ENCODE assay signal across 11 mouse cellular contexts in genomic region chr12:113157521-113157920, GRCm38 (mm10). TPM values are rescaled to one million over a fixed set of nuclear protein-coding genes. Genes with fewer than 3 reads are reported as not detected.
DNase-seq lines count a peak whose midpoint lies in the region; ATAC-seq and TF ChIP-seq lines count a peak whose summit lies in the region.
"Had no signal": no experiment of that assay in that cellular context is flagged by ENCODE, and none has a peak within 500 bp of the region (broad histone marks: within the 10 kb centered on the region; RNA-seq: fewer than 3 reads in every experiment).

No protein-coding gene starts in this region.

- H3K36me3 ChIP-seq in midbrain, embryonic 11.5 days (ENCODE audit: control insufficient read depth, insufficient read depth, low read length), result peaks cover under 1% of the 10 kb centered on the region; the same call in 1 of the 2 replicates
- H3K36me3 ChIP-seq in midbrain, embryonic 14.5 days (ENCODE audit: control insufficient read depth, insufficient read depth, low read length), result 0 out of 2 replicates have a peak, but pooled peaks cover 3% of the 10 kb centered on the region
- no peaks in the 10 kb centered on the region for H3K36me3 ChIP-seq in intestine, embryonic 16.5 days (ENCODE audit: control insufficient read depth, insufficient read depth, low read length)
- H3K36me3 ChIP-seq in neural tube, embryonic 12.5 days, result peaks cover 16% of the 10 kb centered on the region; the same call in 1 of the 2 replicates

- no peak overlapping the region for H3K4me3 ChIP-seq in midbrain, embryonic 11.5 days (ENCODE audit: low read depth, low read length)
- no peak overlapping the region for H3K4me3 ChIP-seq in midbrain, embryonic 14.5 days (replicated peaks; ENCODE audit: low read depth, low read length)
- peak overlapping the region; percentile 76; the same call in 1 of the 2 replicates for H3K4me3 ChIP-seq in intestine, embryonic 16.5 days (ENCODE audit: low read length)
- no peak overlapping the region for H3K4me3 ChIP-seq in neural tube, embryonic 12.5 days
- no peak overlapping the region for H3K4me3 ChIP-seq in left cerebral cortex, adult 2 months

- DNase-seq in heart, adult 11 months, result peak; percentile 91
- no peak for DNase-seq in heart, postnatal 4 days
- no peak for DNase-seq in midbrain, embryonic 11.5 days (ENCODE audit: low spot score, missing footprints)
- no peak for DNase-seq in midbrain, embryonic 14.5 days
- no peak for DNase-seq in adrenal gland, postnatal 10 days
- no peak for DNase-seq in left cerebral cortex, adult 2 months (ENCODE audit: extremely low spot score in 1 of 2, low spot score in 2 of 2)
- DNase-seq: cerebellum, adult 8-10 months; kidney, adult 8-10 months had no signal

- peak overlapping the region; percentile 71; the same call in 1 of the 2 replicates for H3K9ac ChIP-seq in midbrain, embryonic 11.5 days (ENCODE audit: low read length)
- no peak overlapping the region for H3K9ac ChIP-seq in midbrain, embryonic 14.5 days (replicated peaks; ENCODE audit: low read length)
- H3K9ac ChIP-seq in intestine, embryonic 16.5 days (ENCODE audit: low read depth, low read length), result peak overlapping the region; percentile 74; the same call in 1 of the 2 replicates
- H3K9ac ChIP-seq in neural tube, embryonic 12.5 days, result no peak overlapping the region; the same call in 1 of the 2 replicates

- no peaks in the 10 kb centered on the region for H3K9me3 ChIP-seq in midbrain, embryonic 11.5 days (ENCODE audit: control insufficient read depth, low read length)
- no peaks in the 10 kb centered on the region for H3K9me3 ChIP-seq in midbrain, embryonic 14.5 days (ENCODE audit: control insufficient read depth, low read length)
- H3K9me3 ChIP-seq in intestine, embryonic 16.5 days (ENCODE audit: control insufficient read depth, low read length), result no peaks in the 10 kb centered on the region
- H3K9me3 ChIP-seq in neural tube, embryonic 12.5 days, result no peaks in the 10 kb centered on the region

- 91% methylated on average over 8 of the region's 8 CpGs for WGBS in midbrain, embryonic 11.5 days
- WGBS in midbrain, embryonic 14.5 days, result 93% methylated on average over 8 of the region's 8 CpGs
- WGBS in intestine, embryonic 16.5 days, result 85% methylated on average over 8 of the region's 8 CpGs
- 93% methylated on average over 8 of the region's 8 CpGs for WGBS in neural tube, embryonic 12.5 days

- no peak for TF ChIP-seq CTCF in left cerebral cortex, adult 2 months (IDR thresholded peaks at IDR 0.05)

- intact Hi-C loops in left cerebral cortex, adult 2 months (cut with DNase I), result loop anchor here (5.0 kb wide), 1 partner anchor 145 kb away; the partner anchor contains the start of gene Pacs2

- H3K4me1 ChIP-seq in midbrain, embryonic 11.5 days (ENCODE audit: control insufficient read depth, insufficient read depth, low read length), result peaks cover 17% of the 10 kb centered on the region
- peaks cover 14% of the 10 kb centered on the region for H3K4me1 ChIP-seq in midbrain, embryonic 14.5 days (ENCODE audit: control insufficient read depth, insufficient read depth, low read length)
- H3K4me1 ChIP-seq in intestine, embryonic 16.5 days (ENCODE audit: control insufficient read depth, insufficient read depth, low read length), result peaks cover 16% of the 10 kb centered on the region
- peaks cover 19% of the 10 kb centered on the region for H3K4me1 ChIP-seq in neural tube, embryonic 12.5 days

- H3K27ac ChIP-seq in midbrain, embryonic 11.5 days (ENCODE audit: low read depth, low read length), result no peak overlapping the region
- no peak overlapping the region for H3K27ac ChIP-seq in midbrain, embryonic 14.5 days (replicated peaks; ENCODE audit: low read depth, low read length)
- H3K27ac ChIP-seq in intestine, embryonic 16.5 days (ENCODE audit: low read length), result no peak overlapping the region
- H3K27ac ChIP-seq in neural tube, embryonic 12.5 days, result no peak overlapping the region
- no peak overlapping the region for H3K27ac ChIP-seq in left cerebral cortex, adult 2 months

- H3K4me2 ChIP-seq in midbrain, embryonic 11.5 days, result peak overlapping the region; percentile 82; the same call in 1 of the 2 replicates
- no peak overlapping the region; the same call in 1 of the 2 replicates for H3K4me2 ChIP-seq in midbrain, embryonic 14.5 days (ENCODE audit: low read length)
- peak overlapping the region; percentile 88 for H3K4me2 ChIP-seq in intestine, embryonic 16.5 days (ENCODE audit: low read depth, low read length)
- peak overlapping the region; percentile 83 for H3K4me2 ChIP-seq in neural tube, embryonic 12.5 days (replicated peaks)

- no peak for ATAC-seq in midbrain, embryonic 11.5 days (ENCODE audit: low FRiP score)
- no peak for ATAC-seq in midbrain, embryonic 14.5 days (ENCODE audit: low FRiP score, low TSS enrichment)
- ATAC-seq in intestine, embryonic 16.5 days, result no peak
- ATAC-seq in neural tube, embryonic 12.5 days (ENCODE audit: low FRiP score, low read depth), result no peak

- peaks cover 4% of the 10 kb centered on the region; the same call in 1 of the 2 replicates for H3K27me3 ChIP-seq in midbrain, embryonic 11.5 days (ENCODE audit: control insufficient read depth, insufficient read depth, low read length)
- peaks cover 4% of the 10 kb centered on the region; the same call in 1 of the 2 replicates for H3K27me3 ChIP-seq in midbrain, embryonic 14.5 days (ENCODE audit: control insufficient read depth, insufficient read depth, low read length)
- no peaks in the 10 kb centered on the region for H3K27me3 ChIP-seq in intestine, embryonic 16.5 days (replicated peaks; ENCODE audit: control insufficient read depth, insufficient read depth, low read length)
- peaks cover 14% of the 10 kb centered on the region for H3K27me3 ChIP-seq in neural tube, embryonic 12.5 days (replicated peaks)

RNA-seq across cellular contexts. Expression of gene Tedc1, which starts 1.3 kb away (rescaled TPM):
- total RNA-seq in heart, postnatal 4 days (2021), result 10 to 100 TPM in 1 of 2 experiments, 1 to 10 TPM in 1; 9.4 to 10.3 TPM
- polyA plus RNA-seq in midbrain, embryonic 11.5 days (2014; fragmentation: Nextera tagmentation; extraction: Ambion mirVana), result 25.6 and 31.5 TPM in 2 replicates
- polyA plus RNA-seq in midbrain, embryonic 14.5 days (2014; fragmentation: Nextera tagmentation; extraction: Ambion mirVana), result 11.9 and 14.1 TPM in 2 replicates
- polyA plus RNA-seq in intestine, embryonic 16.5 days (2015; fragmentation: Nextera tagmentation; extraction: Ambion mirVana), result 21.4 and 22.7 TPM in 2 replicates
- 32.3 and 32.9 TPM in 2 replicates for polyA plus RNA-seq in neural tube, embryonic 12.5 days (2016; fragmentation: Nextera tagmentation; extraction: Ambion mirVana)
- total RNA-seq in adrenal gland, postnatal 10 days (2021), result 1 to 10 TPM; 3.1 to 5.4 TPM
- 1 to 10 TPM; 1.7 to 2.2 TPM for total RNA-seq in left cerebral cortex, adult 2 months (2021)

RNA-seq across cellular contexts. Expression of gene Crip1, which starts 11.4 kb away (rescaled TPM):
- total RNA-seq in heart, postnatal 4 days (2021), result 100 to 1,000 TPM; 301 to 312 TPM
- 87.1 and 95.7 TPM in 2 replicates for polyA plus RNA-seq in midbrain, embryonic 11.5 days (2014; fragmentation: Nextera tagmentation; extraction: Ambion mirVana)
- polyA plus RNA-seq in midbrain, embryonic 14.5 days (2014; fragmentation: Nextera tagmentation; extraction: Ambion mirVana), result 16.5 and 26.8 TPM in 2 replicates
- 489 and 523 TPM in 2 replicates for polyA plus RNA-seq in intestine, embryonic 16.5 days (2015; fragmentation: Nextera tagmentation; extraction: Ambion mirVana)
- 59.9 and 65.8 TPM in 2 replicates for polyA plus RNA-seq in neural tube, embryonic 12.5 days (2016; fragmentation: Nextera tagmentation; extraction: Ambion mirVana)
- 100 to 1,000 TPM; 151 to 176 TPM for total RNA-seq in adrenal gland, postnatal 10 days (2021)
- total RNA-seq in left cerebral cortex, adult 2 months (2021), result 10 to 100 TPM; 14.4 to 15.0 TPM

RNA-seq across cellular contexts. Expression of gene Crip2, which starts 17.5 kb away (rescaled TPM):
- 1,000 to 10,000 TPM; 1,189 to 1,285 TPM for total RNA-seq in heart, postnatal 4 days (2021)
- 226 and 247 TPM in 2 replicates for polyA plus RNA-seq in midbrain, embryonic 11.5 days (2014; fragmentation: Nextera tagmentation; extraction: Ambion mirVana)
- polyA plus RNA-seq in midbrain, embryonic 14.5 days (2014; fragmentation: Nextera tagmentation; extraction: Ambion mirVana), result 297 and 329 TPM in 2 replicates
- 124 and 130 TPM in 2 replicates for polyA plus RNA-seq in intestine, embryonic 16.5 days (2015; fragmentation: Nextera tagmentation; extraction: Ambion mirVana)
- 267 TPM in 2 replicates for polyA plus RNA-seq in neural tube, embryonic 12.5 days (2016; fragmentation: Nextera tagmentation; extraction: Ambion mirVana)
- 100 to 1,000 TPM; 184 to 199 TPM for total RNA-seq in adrenal gland, postnatal 10 days (2021)
- 100 to 1,000 TPM; 143 to 148 TPM for total RNA-seq in left cerebral cortex, adult 2 months (2021)

RNA-seq across cellular contexts. Expression of gene Tmem121, which starts 28.2 kb away (rescaled TPM):
- total RNA-seq in heart, postnatal 4 days (2021), result 1 to 10 TPM; 1.4 to 1.5 TPM
- 11.5 and 13.1 TPM in 2 replicates for polyA plus RNA-seq in midbrain, embryonic 11.5 days (2014; fragmentation: Nextera tagmentation; extraction: Ambion mirVana)
- 24.5 and 61.9 TPM in 2 replicates for polyA plus RNA-seq in midbrain, embryonic 14.5 days (2014; fragmentation: Nextera tagmentation; extraction: Ambion mirVana)
- 5.6 and 5.8 TPM in 2 replicates for polyA plus RNA-seq in intestine, embryonic 16.5 days (2015; fragmentation: Nextera tagmentation; extraction: Ambion mirVana)
- 23.5 and 28.0 TPM in 2 replicates for polyA plus RNA-seq in neural tube, embryonic 12.5 days (2016; fragmentation: Nextera tagmentation; extraction: Ambion mirVana)
- 1 to 10 TPM; 3.0 to 3.1 TPM for total RNA-seq in adrenal gland, postnatal 10 days (2021)
- 10 to 100 TPM; 27.8 to 28.6 TPM for total RNA-seq in left cerebral cortex, adult 2 months (2021)
- total RNA-seq: liver, adult 2 months had no signal
- polyA plus RNA-seq: liver, adult 2 months had no signal

RNA-seq across cellular contexts. Expression of gene Mta1, which starts 59.4 kb away (rescaled TPM):
- total RNA-seq in heart, postnatal 4 days (2021), result 10 to 100 TPM; 55.2 to 61.3 TPM
- polyA plus RNA-seq in midbrain, embryonic 11.5 days (2014; fragmentation: Nextera tagmentation; extraction: Ambion mirVana), result 19.2 and 21.4 TPM in 2 replicates
- 20.8 and 22.0 TPM in 2 replicates for polyA plus RNA-seq in midbrain, embryonic 14.5 days (2014; fragmentation: Nextera tagmentation; extraction: Ambion mirVana)
- 8.0 TPM in 2 replicates for polyA plus RNA-seq in intestine, embryonic 16.5 days (2015; fragmentation: Nextera tagmentation; extraction: Ambion mirVana)
- 15.8 and 19.6 TPM in 2 replicates for polyA plus RNA-seq in neural tube, embryonic 12.5 days (2016; fragmentation: Nextera tagmentation; extraction: Ambion mirVana)
- 10 to 100 TPM; 78.1 to 85.9 TPM for total RNA-seq in adrenal gland, postnatal 10 days (2021)
- 10 to 100 TPM; 72.9 to 76.5 TPM for total RNA-seq in left cerebral cortex, adult 2 months (2021)

Comparison
In these comparisons a context has a peak if more than half of its experiments do, and no peak if none do; other contexts are left out.
1. H3K9ac ChIP-seq: peak in midbrain, embryonic 11.5 days (single experiment) and intestine, embryonic 16.5 days (single experiment); none in midbrain, embryonic 14.5 days (single experiment) and neural tube, embryonic 12.5 days (single experiment).